Mouse (Mus musculus): ENCODE measurements around the gene Egr4. TPM values are rescaled to one million over a fixed set of nuclear protein-coding genes. Genes with fewer than 3 reads are reported as not detected.

Egr4 gene
- not detected for polyA plus RNA-seq (2015; fragmentation: Illumina TruSeq; extraction: RNeasy Lipid Tissue Mini Kit (QIAGEN cat#74804); ENCODE audit: insufficient read depth, low read depth, low replicate concordance)

DNA sequence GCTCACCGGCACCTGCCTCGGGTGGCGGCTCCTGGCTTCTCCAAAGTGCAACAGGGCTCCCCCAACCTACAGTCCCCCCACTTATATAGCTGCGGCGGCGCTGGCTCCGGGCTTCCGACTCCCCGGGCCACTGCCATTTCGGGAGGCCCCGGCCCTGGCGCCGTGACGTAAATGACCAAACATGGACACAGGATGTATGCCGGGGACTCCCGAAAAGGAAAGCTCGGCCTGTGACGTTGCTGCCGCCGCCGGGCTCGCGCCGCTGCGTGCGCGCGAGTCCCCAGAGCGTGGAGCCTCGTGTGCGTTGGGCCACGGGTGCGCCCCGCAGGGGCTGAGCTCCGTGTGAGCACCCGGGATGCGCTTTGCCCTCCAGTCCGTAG is at the start of gene Egr4:
Gene Egr4 (minus strand): TSS at position 59 of the 380 bp plus-strand sequence.

DNA sequence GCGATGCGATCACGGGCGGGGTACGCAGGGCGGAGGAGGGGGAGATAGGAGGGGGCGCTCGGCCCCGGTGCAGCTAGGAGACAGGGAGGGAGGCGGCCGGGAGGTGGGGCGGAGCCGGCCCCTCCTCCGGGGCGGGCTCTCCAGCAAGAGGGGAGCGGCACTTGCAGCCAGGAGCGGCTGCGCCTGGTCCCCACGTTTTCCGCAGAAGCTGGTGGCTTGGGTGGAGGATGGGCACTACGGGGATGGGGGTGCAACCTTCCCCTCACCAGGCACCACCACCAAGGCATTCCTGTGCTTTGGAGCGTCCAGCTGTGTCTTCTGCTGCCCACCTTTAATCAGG is 10.5 kb downstream of the Egr4 start, which contains the start of gene Fbxo41:
Gene Fbxo41 (minus strand): TSS at position 84 of the 340 bp plus-strand sequence.

Other genes starting within 250 kb of the Egr4 start
- gene Sfxn5, start 180.2 kb downstream of the Egr4 start, polyA plus RNA-seq (2015; fragmentation: Illumina TruSeq; extraction: RNeasy Lipid Tissue Mini Kit (QIAGEN cat#74804); ENCODE audit: insufficient read depth, low read depth, low replicate concordance) = 2.8 TPM
- gene Rab11fip5, start 139.0 kb downstream of the Egr4 start, polyA plus RNA-seq (2015; fragmentation: Illumina TruSeq; extraction: RNeasy Lipid Tissue Mini Kit (QIAGEN cat#74804); ENCODE audit: insufficient read depth, low read depth, low replicate concordance) = 6.9 TPM
- not detected for gene Noto, start 89.7 kb downstream of the Egr4 start, polyA plus RNA-seq (2015; fragmentation: Illumina TruSeq; extraction: RNeasy Lipid Tissue Mini Kit (QIAGEN cat#74804); ENCODE audit: insufficient read depth, low read depth, low replicate concordance)
- 7.6 TPM for gene Smyd5, start 81.6 kb downstream of the Egr4 start, polyA plus RNA-seq (2015; fragmentation: Illumina TruSeq; extraction: RNeasy Lipid Tissue Mini Kit (QIAGEN cat#74804); ENCODE audit: insufficient read depth, low read depth, low replicate concordance)
- 45.0 TPM for gene Cct7, start 62.1 kb downstream of the Egr4 start, polyA plus RNA-seq (2015; fragmentation: Illumina TruSeq; extraction: RNeasy Lipid Tissue Mini Kit (QIAGEN cat#74804); ENCODE audit: insufficient read depth, low read depth, low replicate concordance)
- gene Pradc1, start 61.6 kb downstream of the Egr4 start, polyA plus RNA-seq (2015; fragmentation: Illumina TruSeq; extraction: RNeasy Lipid Tissue Mini Kit (QIAGEN cat#74804); ENCODE audit: insufficient read depth, low read depth, low replicate concordance) = 5.8 TPM
- not detected for gene Fbxo41, start 10.6 kb downstream of the Egr4 start, polyA plus RNA-seq (2015; fragmentation: Illumina TruSeq; extraction: RNeasy Lipid Tissue Mini Kit (QIAGEN cat#74804); ENCODE audit: insufficient read depth, low read depth, low replicate concordance)
- gene Alms1, start 73.9 kb upstream of the Egr4 start, polyA plus RNA-seq (2015; fragmentation: Illumina TruSeq; extraction: RNeasy Lipid Tissue Mini Kit (QIAGEN cat#74804); ENCODE audit: insufficient read depth, low read depth, low replicate concordance) = 0.61 TPM
- gene Nat8f7, start 199.6 kb upstream of the Egr4 start, polyA plus RNA-seq (2015; fragmentation: Illumina TruSeq; extraction: RNeasy Lipid Tissue Mini Kit (QIAGEN cat#74804); ENCODE audit: insufficient read depth, low read depth, low replicate concordance) = not detected